Mouse (Mus musculus) liver, embryonic 13.5 days (tissue): ENCODE results near the gene Scgb1c1. TPM values are rescaled to one million over a fixed set of nuclear protein-coding genes. Genes with fewer than 3 reads are reported as not detected.

ENCODE experiments used
- ATAC-seq: fragments of 200-750 bp; cut with Nextera tagmentation; 2 replicates; pipeline ENCODE4 v1.8.0; 2017; ENCODE audit warnings: low read depth, mild to moderate bottlenecking, moderate number of reproducible peaks, moderate library complexity
- DNase-seq: peaks from one replicate; pipeline ENCODE4 v3.0.0; 2022
- H3K27ac ChIP-seq: fragments of 300-500 bp; sonication (generic); 2 replicates; pipeline ENCODE4 v1.5.1; 2015; ENCODE audit warnings: moderate library complexity, mild to moderate bottlenecking, inconsistent platforms
- H3K27me3 ChIP-seq: fragments of 300-500 bp; sonication (generic); 2 replicates; pipeline ENCODE4 v1.6.1; 2015; ENCODE audit warnings: mild to moderate bottlenecking, inconsistent platforms
- H3K36me3 ChIP-seq: fragments of 300-500 bp; sonication (generic); 2 replicates; pipeline ENCODE4 v1.6.1; 2015; ENCODE audit warnings: mild to moderate bottlenecking, inconsistent platforms
- H3K4me1 ChIP-seq: fragments of 300-500 bp; sonication (generic); replicated peaks from 2 replicates; pipeline ENCODE4 v1.6.1; 2015; ENCODE audit warnings: inconsistent platforms
- H3K4me2 ChIP-seq: fragments of 300-500 bp; sonication (generic); 2 replicates; pipeline ENCODE4 v1.6.1; 2015; ENCODE audit warnings: inconsistent platforms, mild to moderate bottlenecking, moderate library complexity
- H3K4me3 ChIP-seq: fragments of 300-500 bp; sonication (generic); replicated peaks from 2 replicates; pipeline ENCODE4 v1.5.1; 2015; ENCODE audit warnings: mild to moderate bottlenecking, inconsistent platforms
- H3K9ac ChIP-seq: fragments of 300-500 bp; sonication (generic); 2 replicates; pipeline ENCODE4 v1.6.1; 2015; ENCODE audit warnings: mild to moderate bottlenecking, inconsistent platforms
- H3K9me3 ChIP-seq: fragments of 300-500 bp; sonication (generic); replicated peaks from 2 replicates; pipeline ENCODE4 v1.6.1; 2016; ENCODE audit warnings: inconsistent platforms
- WGBS: fragments of 180-500 bp; shearing (Covaris S2); methylation state at CpG from one replicate; pipeline ENCODE4 v1.1.7; 2015; ENCODE audit not compliant: insufficient replicate concordance; 5-methylcytosine and 5-hydroxymethylcytosine counted together
- polyA plus RNA-seq: library from polyadenylated mRNA; unstranded; fragments of >200 nt; fragmentation: Nextera tagmentation; extraction: Ambion mirVana; gene quantifications from 2 replicates; pipeline ENCODE4 v1.2.1, GENCODE M21; 2015

Scgb1c1 gene
- polyA plus RNA-seq, 1 experiment from 2014 or later = not detected

DNA sequence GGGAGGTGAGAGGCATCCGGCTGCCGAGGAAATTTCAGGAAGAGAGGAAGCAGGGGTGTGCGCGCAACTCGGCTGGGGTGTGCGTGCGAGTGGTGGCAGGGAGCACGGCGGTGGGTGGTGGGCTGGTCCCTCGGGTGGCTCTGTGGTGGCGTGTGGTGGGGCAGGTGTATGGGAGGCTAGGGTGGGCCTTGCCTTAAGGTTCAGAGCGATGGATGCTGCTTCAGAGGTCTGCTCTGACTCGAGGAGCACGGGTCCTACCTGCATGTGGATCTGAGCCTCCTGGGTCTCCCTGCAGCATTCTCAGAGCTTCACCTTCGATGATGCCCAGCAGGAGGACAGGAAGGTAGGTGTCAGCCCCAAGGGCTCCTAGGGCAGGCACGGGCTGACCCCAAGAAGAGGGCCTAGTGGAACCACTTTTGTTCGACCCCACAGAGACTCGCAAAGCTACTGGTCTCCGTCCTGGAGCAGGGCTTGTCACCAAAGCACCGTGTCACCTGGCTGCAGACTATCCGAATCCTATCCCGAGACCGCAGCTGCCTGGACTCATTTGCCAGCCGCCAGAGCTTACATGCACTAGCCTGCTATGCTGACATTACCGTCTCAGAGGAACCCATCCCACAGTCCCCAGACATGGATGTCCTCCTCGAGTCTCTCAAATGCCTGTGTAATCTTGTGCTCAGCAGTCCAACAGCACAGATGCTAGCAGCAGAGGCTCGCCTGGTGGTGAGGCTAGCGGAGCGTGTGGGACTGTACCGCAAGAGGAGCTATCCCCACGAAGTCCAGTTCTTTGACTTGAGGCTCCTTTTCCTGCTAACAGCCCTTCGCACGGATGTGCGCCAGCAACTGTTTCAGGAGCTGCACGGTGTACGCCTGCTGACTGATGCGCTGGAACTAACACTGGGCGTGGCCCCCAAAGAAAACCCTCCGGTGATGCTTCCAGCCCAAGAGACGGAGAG is 12.5 kb downstream of the Scgb1c1 start, which contains the start of gene Bet1l:
Gene Bet1l (minus strand): TSS at position 28 of the 956 bp plus-strand sequence.
- H3K27ac ChIP-seq = peak within 1 kb of the TSS; percentile 99
- H3K4me1 ChIP-seq = peaks cover 47% of the 10 kb centered on the region
- H3K27me3 ChIP-seq = no peaks in the 10 kb centered on the region
- peak within 1 kb of the TSS; percentile 97 for H3K4me2 ChIP-seq
- H3K9me3 ChIP-seq = no peaks in the 10 kb centered on the region
- H3K36me3 ChIP-seq = peaks cover 64% of the 10 kb centered on the region
- H3K4me3 ChIP-seq = peak within 1 kb of the TSS; percentile 89
- ATAC-seq (peak; percentile 29), DNase-seq (no peak)
- peak within 1 kb of the TSS; percentile 93 for H3K9ac ChIP-seq
- 28% methylated on average over 40 of the region's 40 CpGs for WGBS

DNA sequence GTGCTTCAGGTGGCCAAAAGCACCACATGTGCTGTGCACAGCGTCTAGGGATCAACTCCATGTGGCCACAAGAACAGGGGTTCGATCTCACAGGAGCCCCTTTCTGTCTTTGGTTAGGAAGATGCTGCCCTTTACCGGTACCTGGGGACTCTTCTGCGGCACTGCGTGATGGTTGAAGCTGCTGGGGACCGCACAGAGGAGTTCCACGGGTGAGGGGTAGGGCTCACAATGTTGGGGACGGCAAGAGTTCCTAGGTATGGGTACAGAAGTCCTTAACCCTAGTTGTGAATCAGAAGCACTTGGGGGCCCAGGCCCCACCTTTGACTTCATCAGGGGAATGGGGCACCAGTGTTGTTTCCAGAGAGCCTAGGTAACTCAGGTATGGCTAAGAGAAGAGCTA is 13.4 kb downstream of the Scgb1c1 start:
- Histone ChIP-seq H3K9me3 (no peaks in the 10 kb centered on the region), H3K27ac (peak overlapping the region; percentile 99), H3K4me2 (peak overlapping the region; percentile 97), H3K4me1 (peaks cover 41% of the 10 kb centered on the region), H3K36me3 (peaks cover 64% of the 10 kb centered on the region), H3K27me3 (no peaks in the 10 kb centered on the region), H3K9ac (peak overlapping the region; percentile 93), H3K4me3 (peak overlapping the region; percentile 89)
- 88% methylated on average over 8 of the region's 8 CpGs for WGBS
- no peak for ATAC-seq
- DNase-seq = no peak

DNA sequence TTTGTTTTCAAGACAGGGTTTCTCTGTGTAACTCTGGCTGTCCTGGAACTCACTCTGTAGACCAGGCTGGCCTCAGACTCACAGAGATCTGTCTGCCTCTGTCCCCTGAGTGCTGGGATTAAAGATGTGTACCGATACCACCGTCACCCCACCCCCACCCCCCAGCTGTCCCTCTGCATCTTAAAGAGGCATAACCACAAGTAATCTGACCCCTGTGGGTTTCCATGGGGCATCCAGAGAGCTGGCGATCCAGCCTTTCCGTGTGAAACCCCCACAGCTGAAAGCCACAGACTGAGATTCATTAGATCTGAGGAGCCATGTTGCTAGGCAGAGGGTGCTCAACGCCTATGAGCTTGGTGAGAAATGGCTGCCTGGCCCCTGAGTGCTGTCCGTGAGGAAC is 14.7 kb downstream of the Scgb1c1 start:
- 67% methylated on average over 6 of the region's 6 CpGs for WGBS
- no peak overlapping the region for H3K4me3 ChIP-seq
- H3K9ac ChIP-seq = no peak overlapping the region
- H3K4me2 ChIP-seq = no peak overlapping the region
- peaks cover 65% of the 10 kb centered on the region for H3K36me3 ChIP-seq
- DNase-seq (no peak), ATAC-seq (no peak)
- H3K27me3 ChIP-seq = no peaks in the 10 kb centered on the region
- H3K27ac ChIP-seq = no peak overlapping the region
- peaks cover 28% of the 10 kb centered on the region for H3K4me1 ChIP-seq
- no peaks in the 10 kb centered on the region for H3K9me3 ChIP-seq

DNA sequence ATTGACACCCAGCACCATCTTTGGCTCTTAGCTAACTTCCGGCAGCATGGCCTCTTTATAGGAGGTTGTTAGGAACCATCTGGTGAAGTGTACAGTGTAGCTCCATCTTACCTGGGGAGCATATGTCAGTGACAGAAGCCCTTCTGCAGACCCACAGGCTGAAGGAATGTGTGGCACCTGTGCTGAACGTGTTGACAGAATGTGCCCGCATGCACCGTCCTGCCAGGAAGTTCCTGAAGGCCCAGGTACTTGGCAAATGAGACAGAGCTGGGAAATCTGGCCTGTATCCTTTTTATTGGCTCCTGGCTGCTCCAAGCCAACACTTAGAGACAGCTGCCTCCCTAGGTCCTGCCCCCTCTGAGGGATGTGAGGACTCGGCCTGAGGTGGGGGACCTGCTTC is 15.4 kb downstream of the Scgb1c1 start:
- ATAC-seq = no peak
- peaks cover 71% of the 10 kb centered on the region for H3K36me3 ChIP-seq
- H3K9me3 ChIP-seq = no peaks in the 10 kb centered on the region
- H3K4me1 ChIP-seq = peaks cover 21% of the 10 kb centered on the region
- H3K4me3 ChIP-seq = no peak overlapping the region
- no peaks in the 10 kb centered on the region for H3K27me3 ChIP-seq
- no peak overlapping the region for H3K4me2 ChIP-seq
- H3K27ac ChIP-seq = no peak overlapping the region
- no peak overlapping the region for H3K9ac ChIP-seq
- WGBS = 84% methylated on average over 5 of the region's 5 CpGs
- no peak for DNase-seq

DNA sequence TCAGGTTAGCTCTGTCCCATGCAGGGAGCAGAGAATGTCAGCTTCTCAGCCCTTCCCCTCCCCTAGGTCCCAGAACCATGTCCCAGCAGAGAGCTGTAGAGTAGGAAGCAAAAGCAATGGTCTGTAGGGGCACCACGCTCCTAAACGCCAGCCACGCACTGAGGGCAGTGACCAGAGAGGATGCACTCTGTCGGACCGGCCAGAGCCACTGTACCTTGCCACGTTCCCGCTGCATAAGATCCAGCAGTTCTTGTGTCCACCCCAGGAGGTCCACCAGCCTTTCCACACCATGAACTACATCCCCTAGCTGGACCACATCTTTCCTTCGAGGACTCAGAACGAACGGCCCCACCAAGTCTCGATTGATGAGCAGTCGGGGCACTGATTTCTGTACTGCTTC is 19.4 kb downstream of the Scgb1c1 start:
- Histone ChIP-seq H3K9ac (no peak overlapping the region), H3K36me3 (peaks cover 83% of the 10 kb centered on the region), H3K4me1 (no peaks in the 10 kb centered on the region), H3K9me3 (no peaks in the 10 kb centered on the region), H3K4me2 (no peak overlapping the region), H3K27me3 (no peaks in the 10 kb centered on the region), H3K4me3 (no peak overlapping the region), H3K27ac (no peak overlapping the region)
- DNase-seq (no peak), ATAC-seq (no peak)
- WGBS = 85% methylated on average over 12 of the region's 12 CpGs

DNA sequence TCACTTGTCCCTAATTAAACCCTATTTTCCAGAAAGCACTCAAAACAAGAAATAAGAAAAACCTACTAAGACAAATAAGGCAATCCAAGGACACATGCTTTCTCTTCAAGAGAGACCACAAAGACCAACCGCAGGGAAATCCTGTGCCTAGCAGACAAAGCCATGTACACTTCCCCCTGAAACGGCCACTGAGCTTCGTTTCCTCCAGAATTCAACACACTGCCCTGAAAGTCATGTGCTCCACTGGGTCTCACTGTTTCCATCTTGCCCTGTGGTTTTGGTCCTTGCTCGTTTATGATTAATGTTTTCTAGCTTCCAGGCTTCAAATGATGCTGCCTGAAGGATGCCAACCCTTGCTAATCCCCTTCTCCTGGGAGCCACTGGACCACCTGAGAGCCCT is 28.9 kb downstream of the Scgb1c1 start:
- Histone ChIP-seq H3K4me3 (no peak overlapping the region), H3K9ac (no peak overlapping the region), H3K27ac (no peak overlapping the region), H3K4me2 (no peak overlapping the region), H3K4me1 (peaks cover 13% of the 10 kb centered on the region), H3K36me3 (peaks cover 46% of the 10 kb centered on the region), H3K27me3 (no peaks in the 10 kb centered on the region), H3K9me3 (no peaks in the 10 kb centered on the region)
- no peak for ATAC-seq
- no peak for DNase-seq
- 27% methylated on average over 4 of the region's 4 CpGs for WGBS

DNA sequence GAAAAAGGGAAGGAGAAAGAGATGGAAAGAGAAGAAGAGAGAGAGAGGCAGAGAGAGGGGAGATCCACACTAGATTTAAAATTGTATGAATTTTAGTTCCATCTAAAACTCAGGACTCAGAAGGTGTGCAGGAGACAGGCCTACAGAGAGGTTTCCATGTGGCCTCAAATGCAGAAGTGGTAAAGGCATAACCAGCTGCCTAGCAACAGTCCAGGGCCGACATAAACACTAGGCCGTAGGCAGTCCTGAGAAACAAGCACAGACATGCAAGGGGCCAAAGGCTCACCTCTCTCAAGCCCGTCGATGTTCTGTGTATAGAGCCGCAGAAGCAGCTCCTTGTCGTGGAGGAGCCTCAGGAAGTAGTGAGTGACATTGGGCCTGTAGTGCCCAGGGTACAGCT is 32.0 kb downstream of the Scgb1c1 start:
- Histone ChIP-seq H3K36me3 (peaks cover 39% of the 10 kb centered on the region), H3K4me3 (no peak overlapping the region), H3K4me1 (peaks cover 34% of the 10 kb centered on the region), H3K27ac (no peak overlapping the region), H3K27me3 (no peaks in the 10 kb centered on the region), H3K9me3 (no peaks in the 10 kb centered on the region), H3K9ac (no peak overlapping the region), H3K4me2 (no peak overlapping the region)
- DNase-seq (no peak), ATAC-seq (no peak)
- 61% methylated on average over 6 of the region's 6 CpGs for WGBS

DNA sequence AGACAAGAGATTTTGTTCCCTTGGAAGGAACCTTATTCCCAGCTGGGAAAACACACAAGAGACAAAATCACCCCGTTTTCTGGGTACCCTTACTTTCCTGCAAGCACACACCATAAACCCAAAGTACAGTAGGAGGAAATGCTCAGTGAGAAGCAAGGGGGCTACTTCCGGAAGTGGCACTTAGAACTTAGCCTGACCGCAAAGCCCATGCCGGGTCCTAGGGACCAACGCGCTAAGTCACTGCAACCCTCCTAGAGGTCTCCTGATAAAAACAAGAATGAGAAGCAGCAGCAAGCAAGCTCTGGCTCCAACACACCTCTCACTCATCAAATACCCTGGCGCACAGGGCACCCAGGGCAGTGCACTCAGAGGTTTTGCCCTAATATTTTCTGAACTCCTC is 34.0 kb downstream of the Scgb1c1 start:
- Histone ChIP-seq H3K27ac (peak overlapping the region; percentile 66), H3K9ac (peak overlapping the region; percentile 52; the same call in 1 of the 2 replicates), H3K9me3 (no peaks in the 10 kb centered on the region), H3K27me3 (no peaks in the 10 kb centered on the region), H3K36me3 (peaks cover 39% of the 10 kb centered on the region), H3K4me1 (peaks cover 48% of the 10 kb centered on the region), H3K4me2 (peak overlapping the region; percentile 53), H3K4me3 (peak overlapping the region; percentile 26)
- WGBS = 30% methylated on average over 7 of the region's 7 CpGs
- no peak for ATAC-seq
- no peak for DNase-seq

DNA sequence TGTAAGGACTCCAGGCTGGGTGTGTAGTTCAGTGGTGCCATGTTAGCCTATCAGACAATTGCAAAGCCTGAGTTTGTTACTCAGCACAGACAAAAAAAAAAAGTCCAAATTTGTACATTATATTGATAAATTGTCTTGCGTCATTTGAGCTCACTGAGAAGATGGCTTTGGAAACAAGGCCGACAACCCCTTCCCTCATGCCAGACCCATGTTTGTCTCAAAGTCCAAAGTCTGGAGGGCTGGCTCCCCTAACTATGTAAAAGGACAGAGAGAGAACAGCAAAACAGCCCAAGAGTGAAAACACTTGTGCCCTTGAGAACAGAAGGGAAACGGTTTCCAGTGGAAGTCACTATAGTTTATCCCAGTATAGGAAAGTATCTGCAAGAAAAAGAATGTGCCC is 35.1 kb downstream of the Scgb1c1 start:
- DNase-seq (no peak), ATAC-seq (no peak)
- WGBS = 62% methylated on average over 3 of the region's 3 CpGs
- no peaks in the 10 kb centered on the region for H3K27me3 ChIP-seq
- no peaks in the 10 kb centered on the region for H3K9me3 ChIP-seq
- peak overlapping the region; percentile 93 for H3K4me2 ChIP-seq
- H3K9ac ChIP-seq = peak overlapping the region; percentile 88; the same call in 1 of the 2 replicates
- H3K4me3 ChIP-seq = peak overlapping the region; percentile 92
- peaks cover 39% of the 10 kb centered on the region for H3K36me3 ChIP-seq
- H3K27ac ChIP-seq = peak overlapping the region; percentile 66
- peaks cover 42% of the 10 kb centered on the region for H3K4me1 ChIP-seq

DNA sequence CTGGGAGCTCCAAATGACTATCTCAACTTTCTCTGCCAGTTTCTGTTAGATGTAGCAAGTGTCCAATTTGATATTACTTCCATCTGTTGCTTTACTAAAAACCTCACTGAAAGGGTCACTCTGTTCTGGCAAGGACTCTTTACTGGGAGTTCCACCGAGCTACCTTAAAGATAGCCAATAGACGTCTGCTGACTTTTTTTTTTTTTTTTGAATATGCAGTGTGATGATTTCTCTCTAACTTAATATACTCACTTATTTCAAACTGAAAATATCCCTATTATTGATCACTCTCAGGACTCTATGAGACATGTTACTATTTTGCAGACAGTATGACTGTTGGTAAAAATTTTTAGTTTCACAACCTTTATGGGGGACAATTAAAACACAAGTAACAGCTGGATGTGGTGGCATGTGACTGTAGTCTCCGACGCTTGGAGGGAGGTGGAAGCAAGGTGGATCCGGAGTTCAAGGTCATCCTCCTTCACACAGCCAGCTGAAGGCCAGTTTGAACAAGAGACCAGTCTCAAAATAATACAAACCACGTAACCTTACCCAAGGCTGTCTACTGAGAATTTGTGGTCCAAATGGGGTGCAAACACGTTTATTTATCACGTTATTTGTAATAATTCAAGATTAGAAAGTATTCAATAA is 35.6 kb downstream of the Scgb1c1 start:
- no peak for DNase-seq
- Histone ChIP-seq H3K27ac (peak overlapping the region; percentile 90), H3K36me3 (peaks cover 39% of the 10 kb centered on the region), H3K4me1 (peaks cover 42% of the 10 kb centered on the region), H3K9me3 (no peaks in the 10 kb centered on the region), H3K27me3 (no peaks in the 10 kb centered on the region), H3K4me3 (peak overlapping the region; percentile 92), H3K9ac (peak overlapping the region; percentile 88), H3K4me2 (peak overlapping the region; percentile 93)
- 7% methylated on average over 8 of the region's 8 CpGs for WGBS
- ATAC-seq = no peak

DNA sequence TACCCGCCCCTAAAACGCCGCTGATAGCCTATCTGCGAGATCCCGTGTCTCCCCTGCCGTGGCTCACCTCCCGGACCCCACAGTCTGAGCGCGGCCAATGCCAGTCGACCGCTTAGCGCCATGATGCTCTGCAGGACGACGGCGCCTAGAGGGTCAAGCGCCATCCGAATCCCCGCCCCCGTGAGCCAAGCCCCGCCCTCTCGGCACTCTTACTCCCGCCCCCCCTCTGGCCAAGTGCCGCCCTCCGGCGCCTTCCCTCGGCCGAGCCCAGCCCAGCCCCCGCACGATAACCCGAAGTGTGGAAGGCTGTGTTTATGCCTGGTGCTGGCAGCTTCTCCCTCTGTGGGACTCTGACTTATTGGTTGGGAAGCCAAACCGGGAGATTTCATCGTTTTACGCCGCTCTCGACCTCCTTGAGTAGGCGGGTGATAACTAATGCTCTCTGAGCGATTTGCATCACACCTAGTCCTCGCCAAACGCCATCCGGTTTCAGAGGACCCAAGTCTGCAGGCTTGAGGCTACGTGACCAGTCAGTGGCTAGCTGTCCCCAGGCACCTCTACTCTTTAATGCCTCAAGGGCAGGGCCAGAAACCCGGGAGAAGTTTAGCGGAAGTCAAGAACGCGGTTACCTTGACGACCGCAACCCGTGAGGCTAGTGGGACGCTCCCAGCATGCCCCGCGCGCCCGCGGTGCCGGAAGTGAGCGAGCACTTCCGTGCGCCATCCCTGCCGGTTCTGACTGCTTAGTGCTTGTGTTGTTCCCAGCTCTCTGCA is 36.5 kb downstream of the Scgb1c1 start, which contains the start of the genes Psmd13 and Sirt3:
Gene Psmd13 (plus strand): TSS at position 273 of the 773 bp plus-strand sequence.
Gene Sirt3 (minus strand): TSS at position 614 of the 773 bp plus-strand sequence.
- H3K9me3 ChIP-seq = no peaks in the 10 kb centered on the region
- peak within 1 kb of the TSS; percentile 90 for H3K27ac ChIP-seq
- peak; percentile 91 for ATAC-seq
- H3K36me3 ChIP-seq = peaks cover 40% of the 10 kb centered on the region
- H3K27me3 ChIP-seq = no peaks in the 10 kb centered on the region
- H3K4me2 ChIP-seq = peak within 1 kb of the TSS; percentile 93
- DNase-seq = peak; percentile 88
- peak within 1 kb of the TSS; percentile 88 for H3K9ac ChIP-seq
- WGBS = under 1% methylated on average over 59 of the region's 59 CpGs
- peaks cover 42% of the 10 kb centered on the region for H3K4me1 ChIP-seq
- peak within 1 kb of the TSS; percentile 92 for H3K4me3 ChIP-seq
